Mouse (Mus musculus) liver, embryonic 12.5 days (tissue): ENCODE results near the gene Scel. TPM values are rescaled to one million over a fixed set of nuclear protein-coding genes. Genes with fewer than 3 reads are reported as not detected.

Experiments
- ATAC-seq: fragments of 200-750 bp; cut with Nextera tagmentation; 2 replicates; pipeline ENCODE4 v1.8.0; 2017; ENCODE audit warnings: moderate number of reproducible peaks, mild to moderate bottlenecking, moderate library complexity
- H3K27ac ChIP-seq: fragments of 300-500 bp; sonication (generic); 2 replicates; pipeline ENCODE4 v1.5.1; 2016; ENCODE audit warnings: mild to moderate bottlenecking
- H3K27me3 ChIP-seq: fragments of 300-500 bp; sonication (generic); replicated peaks from 2 replicates; pipeline ENCODE4 v1.6.1; 2016; ENCODE audit warnings: mild to moderate bottlenecking, moderate library complexity
- H3K36me3 ChIP-seq: fragments of 300-500 bp; sonication (generic); 2 replicates; pipeline ENCODE4 v1.6.1; 2016; ENCODE audit warnings: mild to moderate bottlenecking, moderate library complexity
- H3K4me1 ChIP-seq: fragments of 300-500 bp; sonication (generic); 2 replicates; pipeline ENCODE4 v1.6.1; 2016
- H3K4me2 ChIP-seq: fragments of 300-500 bp; sonication (generic); 2 replicates; pipeline ENCODE4 v1.6.1; 2016; ENCODE audit warnings: mild to moderate bottlenecking, moderate library complexity
- H3K4me3 ChIP-seq: fragments of 300-500 bp; sonication (generic); 2 replicates; pipeline ENCODE4 v1.5.1; 2016; ENCODE audit warnings: mild to moderate bottlenecking, moderate library complexity
- H3K9ac ChIP-seq: fragments of 300-500 bp; sonication (generic); 2 replicates; pipeline ENCODE4 v1.6.1; 2016; ENCODE audit warnings: mild to moderate bottlenecking, moderate library complexity
- H3K9me3 ChIP-seq: fragments of 300-500 bp; sonication (generic); replicated peaks from 2 replicates; pipeline ENCODE4 v1.6.1; 2016; ENCODE audit warnings: mild to moderate bottlenecking, moderate library complexity
- WGBS: fragments of 180-500 bp; shearing (Covaris S2); methylation state at CpG from one replicate; pipeline ENCODE4 v1.1.7; 2016; ENCODE audit not compliant: insufficient replicate concordance; 5-methylcytosine and 5-hydroxymethylcytosine counted together
- polyA plus RNA-seq: library from polyadenylated mRNA; unstranded; fragments of >200 nt; fragmentation: Nextera tagmentation; extraction: Ambion mirVana; gene quantifications from 2 replicates; pipeline ENCODE4 v1.2.1, GENCODE M21; 2016

The Scel gene
- polyA plus RNA-seq, 1 experiment from 2014 or later: 0.17 TPM

DNA sequence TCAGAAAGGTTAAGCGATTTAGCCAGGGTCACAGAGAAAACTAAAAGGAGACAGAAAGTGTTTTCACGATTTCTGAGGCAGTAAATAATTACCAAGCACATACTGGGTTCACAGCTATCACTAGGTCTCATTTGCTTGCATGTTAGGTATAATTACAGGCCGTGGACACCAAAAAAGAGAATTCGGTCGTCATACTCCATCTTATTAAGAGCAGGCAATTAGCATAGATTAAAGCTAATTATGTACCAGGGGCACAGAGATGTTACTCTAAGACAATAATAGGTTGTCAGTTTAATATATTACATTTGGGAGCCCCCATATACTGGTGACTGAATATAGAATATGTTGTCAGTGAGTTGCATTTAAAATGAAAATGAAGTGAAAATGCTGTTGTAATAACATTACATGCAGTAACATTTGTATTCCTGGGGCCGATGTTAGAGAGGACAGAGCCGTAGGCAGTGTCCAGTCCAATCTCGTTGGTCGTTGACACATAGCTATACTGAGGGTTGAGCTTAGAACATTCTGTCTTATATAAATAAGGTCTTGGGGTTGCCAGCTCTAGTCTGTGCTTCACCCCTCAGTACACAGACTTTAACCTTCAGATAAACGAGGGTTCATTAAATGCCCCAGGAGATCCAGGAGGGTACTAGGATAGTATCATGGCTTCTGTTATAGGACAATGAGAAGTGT, 74.2 kb downstream of the Scel start:
- H3K4me2 ChIP-seq: no peak overlapping the region
- H3K4me3 ChIP-seq: no peak overlapping the region
- ATAC-seq: no peak
- WGBS: 66% methylated on average over 10 of the region's 10 CpGs
- no peak overlapping the region for H3K9ac ChIP-seq
- H3K9me3 ChIP-seq: no peaks in the 10 kb centered on the region
- no peaks in the 10 kb centered on the region for H3K27me3 ChIP-seq
- H3K36me3 ChIP-seq: no peaks in the 10 kb centered on the region
- H3K4me1 ChIP-seq: no peaks in the 10 kb centered on the region
- no peak overlapping the region for H3K27ac ChIP-seq

DNA sequence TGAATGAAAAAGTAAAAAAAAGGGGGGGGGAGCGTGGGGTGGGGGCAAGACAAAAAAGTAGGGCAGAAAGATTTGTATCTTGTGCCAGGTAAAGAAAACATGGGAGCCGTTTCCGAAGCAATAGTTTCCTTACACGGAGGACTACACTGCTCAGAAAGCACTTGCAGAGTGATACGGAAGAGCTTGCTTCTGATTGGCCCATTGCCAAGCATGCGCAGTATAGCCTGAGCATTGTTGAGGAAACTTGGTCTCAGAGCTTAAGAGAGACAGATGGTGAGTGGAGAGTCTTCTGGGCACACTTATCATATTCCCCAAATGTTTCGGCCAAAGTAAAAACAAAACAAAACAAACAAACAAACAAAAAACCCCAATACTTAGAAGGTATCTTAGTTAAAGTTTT, 76.7 kb downstream of the Scel start:
- Histone ChIP-seq H3K27ac (no peak overlapping the region), H3K4me3 (no peak overlapping the region), H3K27me3 (no peaks in the 10 kb centered on the region), H3K9ac (no peak overlapping the region), H3K4me2 (no peak overlapping the region), H3K36me3 (no peaks in the 10 kb centered on the region), H3K4me1 (no peaks in the 10 kb centered on the region), H3K9me3 (no peaks in the 10 kb centered on the region)
- 67% methylated on average over 7 of the region's 7 CpGs for WGBS
- no peak for ATAC-seq

DNA sequence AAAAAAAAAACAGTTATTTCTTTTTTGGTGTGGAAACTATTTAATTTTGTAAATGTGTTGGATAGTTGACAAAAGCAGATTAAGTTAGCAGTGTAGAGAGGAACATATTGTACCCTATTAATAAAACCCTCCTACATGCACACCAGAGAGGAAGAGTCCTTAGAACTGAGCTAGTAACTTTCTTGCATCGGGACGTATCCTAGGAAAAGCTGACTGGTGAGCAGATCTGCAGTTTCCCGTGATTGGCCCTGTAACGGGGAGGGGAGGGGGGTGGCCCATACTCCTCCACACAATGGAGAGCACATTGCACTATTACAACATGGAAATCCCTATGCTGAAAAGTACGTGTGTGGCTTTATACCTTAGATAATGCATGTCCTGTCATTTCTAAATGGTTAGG, 82.7 kb downstream of the Scel start:
- WGBS: 59% methylated on average over 5 of the region's 5 CpGs
- Histone ChIP-seq H3K36me3 (no peaks in the 10 kb centered on the region), H3K27ac (no peak overlapping the region), H3K4me1 (no peaks in the 10 kb centered on the region), H3K4me2 (no peak overlapping the region), H3K4me3 (no peak overlapping the region), H3K9me3 (no peaks in the 10 kb centered on the region), H3K27me3 (no peaks in the 10 kb centered on the region), H3K9ac (no peak overlapping the region)
- ATAC-seq: no peak

DNA sequence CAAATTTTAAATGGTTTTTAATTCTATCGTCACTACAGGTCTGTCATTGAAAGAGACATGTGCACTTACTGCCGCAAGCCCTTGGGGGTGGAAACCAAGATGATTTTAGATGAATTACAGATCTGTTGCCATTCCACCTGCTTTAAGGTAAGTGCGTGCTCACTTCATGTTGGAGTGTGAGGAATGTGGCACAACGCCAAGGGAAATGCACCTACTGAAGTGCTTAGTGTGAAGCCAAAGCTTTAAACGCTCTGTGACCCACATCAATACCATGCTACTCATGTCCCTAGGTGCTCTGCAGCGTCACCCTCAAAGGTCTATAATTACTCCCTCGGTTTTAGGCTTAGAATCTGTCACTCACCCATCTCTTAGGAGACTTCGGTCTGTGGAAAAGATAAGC, 94.9 kb downstream of the Scel start:
- H3K4me2 ChIP-seq: no peak overlapping the region
- no peak overlapping the region for H3K27ac ChIP-seq
- no peak overlapping the region for H3K4me3 ChIP-seq
- H3K36me3 ChIP-seq: no peaks in the 10 kb centered on the region
- H3K4me1 ChIP-seq: no peaks in the 10 kb centered on the region
- WGBS: 70% methylated on average over 8 of the region's 8 CpGs
- H3K9ac ChIP-seq: no peak overlapping the region
- no peaks in the 10 kb centered on the region for H3K9me3 ChIP-seq
- no peaks in the 10 kb centered on the region for H3K27me3 ChIP-seq
- no peak for ATAC-seq

DNA sequence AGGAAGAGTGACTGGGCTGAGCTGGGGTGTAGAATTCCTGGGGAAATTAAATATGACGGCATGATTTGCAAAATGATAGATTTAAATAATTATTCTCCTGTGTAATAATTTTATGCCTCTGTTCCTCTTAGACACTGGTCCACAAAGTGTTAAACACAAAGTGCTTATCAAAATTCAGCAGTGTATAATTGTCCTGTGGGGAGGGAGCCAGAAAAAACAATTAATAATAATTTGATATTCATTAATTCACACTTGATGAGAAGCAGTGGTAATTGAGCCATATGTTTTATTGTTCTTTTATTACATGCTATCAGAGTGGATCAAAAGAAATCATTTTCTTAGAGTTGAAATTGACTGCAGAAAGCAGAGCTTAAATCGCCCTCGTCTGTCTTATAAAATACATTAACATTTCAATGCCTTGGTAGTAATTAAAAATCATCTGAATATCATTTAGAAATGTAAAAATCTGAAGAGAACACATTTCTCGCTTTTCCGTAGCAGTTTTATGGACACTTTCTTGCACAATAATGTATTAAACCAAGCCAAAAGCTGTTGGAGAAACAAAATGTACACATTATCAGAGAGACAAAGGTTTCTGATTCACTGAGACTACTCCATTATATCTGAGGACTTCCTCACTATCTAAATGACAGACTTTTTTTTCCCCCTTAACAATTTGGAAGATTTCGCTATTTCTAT, 100.6 kb downstream of the Scel start:
- Histone ChIP-seq H3K9me3 (no peaks in the 10 kb centered on the region), H3K4me1 (no peaks in the 10 kb centered on the region), H3K27ac (no peak overlapping the region), H3K27me3 (no peaks in the 10 kb centered on the region), H3K9ac (no peak overlapping the region), H3K4me2 (no peak overlapping the region), H3K4me3 (no peak overlapping the region), H3K36me3 (no peaks in the 10 kb centered on the region)
- 69% methylated on average over 6 of the region's 6 CpGs for WGBS
- no peak for ATAC-seq

DNA sequence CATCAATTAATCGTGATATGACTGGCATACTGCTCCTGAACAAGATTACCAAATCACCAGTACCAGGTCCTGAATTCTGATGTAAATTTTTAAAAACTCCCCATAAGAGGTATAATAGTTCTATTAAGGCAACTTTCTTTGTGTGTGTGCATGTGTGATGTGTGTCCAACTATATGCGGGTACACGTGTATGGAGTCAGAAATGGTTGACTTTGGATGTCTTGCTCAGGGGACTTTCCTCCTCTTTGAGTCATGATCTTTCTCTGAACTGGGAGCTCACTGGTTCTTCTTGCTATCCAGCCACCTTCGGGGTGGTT, 101.1 kb downstream of the Scel start:
- Histone ChIP-seq H3K36me3 (no peaks in the 10 kb centered on the region), H3K4me2 (no peak overlapping the region), H3K9me3 (no peaks in the 10 kb centered on the region), H3K27ac (no peak overlapping the region), H3K4me1 (no peaks in the 10 kb centered on the region), H3K4me3 (no peak overlapping the region), H3K27me3 (no peaks in the 10 kb centered on the region), H3K9ac (no peak overlapping the region)
- 75% methylated on average over 4 of the region's 4 CpGs for WGBS
- ATAC-seq: no peak

DNA sequence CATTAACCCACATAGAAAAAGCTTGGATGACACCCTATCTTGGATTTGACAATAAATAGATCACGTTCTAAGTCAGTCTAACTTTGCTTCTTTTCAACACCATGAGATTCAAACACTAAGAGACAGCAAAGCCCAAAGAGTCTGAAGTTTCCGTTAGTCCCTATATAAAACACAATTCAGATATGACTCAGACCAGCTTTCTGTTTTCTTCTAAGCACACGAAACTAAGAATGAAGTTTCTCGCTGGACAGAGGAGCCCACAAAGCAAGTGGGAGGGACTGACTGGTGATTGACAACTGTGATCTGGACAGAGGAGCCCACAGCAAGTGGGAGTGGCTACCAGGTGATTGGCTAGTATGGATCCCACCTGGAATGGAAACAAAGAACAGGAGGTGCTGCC, 106.6 kb downstream of the Scel start:
- WGBS: 69% methylated on average over 4 of the region's 4 CpGs

DNA sequence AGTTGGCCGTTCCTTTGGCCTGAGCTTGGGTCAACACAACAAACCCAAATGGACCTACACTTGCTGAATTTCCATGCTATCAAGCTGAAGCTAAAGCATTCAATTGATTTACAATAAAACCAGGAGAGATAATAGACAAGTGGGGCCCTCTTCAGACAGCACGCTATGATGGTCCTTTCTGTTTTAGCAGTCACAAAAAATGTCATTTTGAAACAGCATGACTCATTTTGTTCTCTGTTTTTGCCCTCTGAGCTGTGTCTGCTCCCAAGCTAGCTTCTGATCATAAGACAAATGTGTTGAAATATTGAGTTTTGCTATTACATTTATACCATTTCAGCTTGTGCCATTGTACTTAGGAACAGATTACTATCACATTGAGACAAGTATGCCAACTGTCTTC, 108.1 kb downstream of the Scel start:
- no peak overlapping the region for H3K9ac ChIP-seq
- 72% methylated on average over 2 of the region's 2 CpGs for WGBS
- H3K36me3 ChIP-seq: no peaks in the 10 kb centered on the region
- no peaks in the 10 kb centered on the region for H3K4me1 ChIP-seq
- no peaks in the 10 kb centered on the region for H3K27me3 ChIP-seq
- no peak for ATAC-seq
- H3K4me2 ChIP-seq: no peak overlapping the region
- no peak overlapping the region for H3K27ac ChIP-seq
- no peak overlapping the region for H3K4me3 ChIP-seq
- H3K9me3 ChIP-seq: no peaks in the 10 kb centered on the region

More for the DNA sequence above, 106.6 kb downstream of the Scel start:
- H3K4me2 ChIP-seq: no peak overlapping the region
- ATAC-seq: no peak
- H3K27me3 ChIP-seq: no peaks in the 10 kb centered on the region
- H3K4me3 ChIP-seq: no peak overlapping the region
- H3K36me3 ChIP-seq: no peaks in the 10 kb centered on the region
- no peak overlapping the region for H3K9ac ChIP-seq
- no peak overlapping the region for H3K27ac ChIP-seq
- no peaks in the 10 kb centered on the region for H3K9me3 ChIP-seq
- H3K4me1 ChIP-seq: no peaks in the 10 kb centered on the region

DNA sequence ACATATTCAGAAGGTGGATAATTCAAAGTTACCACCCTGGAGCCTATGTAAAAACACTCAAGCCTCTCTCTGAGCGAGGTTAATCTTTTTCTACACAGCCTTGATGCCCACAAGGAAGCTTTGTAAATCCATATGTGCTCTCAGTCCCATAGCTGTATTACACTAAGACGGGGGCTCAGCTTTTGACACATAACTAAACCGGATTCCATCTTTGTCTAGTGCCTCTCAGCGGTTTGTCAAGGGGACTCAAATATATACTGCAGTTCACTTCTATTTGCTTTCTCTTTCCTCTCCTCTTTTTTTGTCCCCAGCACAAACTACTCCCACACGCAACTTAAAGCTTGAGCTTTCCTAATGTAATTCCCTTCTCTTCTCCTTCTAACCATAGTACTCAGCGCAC, 113.0 kb downstream of the Scel start:
- no peaks in the 10 kb centered on the region for H3K36me3 ChIP-seq

DNA sequence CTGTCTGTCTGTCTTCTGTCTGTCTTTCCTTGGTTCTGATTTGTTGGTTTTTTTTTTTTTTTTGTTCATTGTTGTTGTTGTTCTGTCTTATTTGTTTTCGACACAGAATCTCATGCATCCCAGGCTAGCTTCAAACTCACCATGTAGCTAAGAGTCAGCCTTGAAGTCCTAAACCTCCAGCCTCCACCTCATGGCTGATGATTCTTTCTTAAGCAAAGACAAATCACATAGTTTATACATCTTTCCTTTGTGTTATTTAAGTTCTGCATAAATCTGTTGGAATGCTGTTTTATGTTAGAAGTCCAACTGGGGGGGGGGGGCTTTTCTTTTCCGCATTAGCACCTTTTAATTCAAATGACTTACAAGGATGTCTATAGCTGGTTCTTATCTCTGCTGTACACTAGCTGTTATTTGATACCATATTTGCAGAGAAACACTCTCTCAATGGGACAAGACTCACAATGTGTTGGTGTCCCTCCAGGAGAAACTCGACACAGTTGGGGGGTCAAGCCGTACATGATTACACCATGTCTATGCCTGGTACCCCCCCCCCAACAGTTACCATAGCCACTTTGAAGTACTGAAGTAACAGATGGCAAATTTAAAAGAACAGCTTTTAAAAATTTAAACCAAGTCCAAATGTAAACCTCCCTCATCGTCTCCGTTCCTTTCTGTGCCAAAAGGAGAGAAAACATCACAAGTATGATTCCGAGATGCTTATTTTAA, 116.7 kb downstream of the Scel start:
- Histone ChIP-seq H3K27me3 (no peaks in the 10 kb centered on the region), H3K9me3 (peaks cover 3% of the 10 kb centered on the region; the same call in 1 of the 2 replicates), H3K4me2 (no peak overlapping the region), H3K4me3 (no peak overlapping the region), H3K9ac (no peak overlapping the region), H3K27ac (no peak overlapping the region), H3K4me1 (no peaks in the 10 kb centered on the region), H3K36me3 (no peaks in the 10 kb centered on the region)
- 74% methylated on average over 7 of the region's 7 CpGs for WGBS
- ATAC-seq: no peak

More for the DNA sequence above, 113.0 kb downstream of the Scel start:
- no peak overlapping the region for H3K27ac ChIP-seq
- 69% methylated on average over 6 of the region's 6 CpGs for WGBS
- H3K9me3 ChIP-seq: no peaks in the 10 kb centered on the region
- H3K27me3 ChIP-seq: no peaks in the 10 kb centered on the region
- H3K9ac ChIP-seq: no peak overlapping the region
- no peak for ATAC-seq
- H3K4me1 ChIP-seq: no peaks in the 10 kb centered on the region
- no peak overlapping the region for H3K4me3 ChIP-seq
- no peak overlapping the region for H3K4me2 ChIP-seq

DNA sequence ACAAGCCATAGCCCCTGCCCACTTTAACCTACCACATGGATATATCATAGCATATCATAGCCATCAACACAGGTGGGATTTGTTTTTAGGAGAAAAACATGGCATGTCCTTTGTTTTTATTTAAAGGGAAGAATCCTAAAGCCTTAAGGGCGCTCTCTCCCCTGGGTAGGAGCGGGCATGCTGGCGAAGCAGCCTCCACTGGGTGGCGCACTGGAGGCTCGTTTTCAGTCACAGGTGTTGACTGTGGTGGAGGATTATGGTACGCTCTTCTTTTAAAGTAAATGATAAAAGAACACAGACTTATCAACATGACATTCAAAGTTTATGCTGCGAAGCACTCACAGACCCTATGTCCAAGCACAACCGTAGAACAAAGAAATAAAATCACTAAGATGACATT, 117.4 kb downstream of the Scel start:
- H3K4me2 ChIP-seq: no peak overlapping the region
- H3K27ac ChIP-seq: no peak overlapping the region
- no peaks in the 10 kb centered on the region for H3K27me3 ChIP-seq
- H3K4me3 ChIP-seq: no peak overlapping the region
- WGBS: 75% methylated on average over 8 of the region's 8 CpGs
- ATAC-seq: no peak
- no peaks in the 10 kb centered on the region for H3K36me3 ChIP-seq
- peaks cover 6% of the 10 kb centered on the region; the same call in 1 of the 2 replicates for H3K9me3 ChIP-seq
- no peak overlapping the region for H3K9ac ChIP-seq
- H3K4me1 ChIP-seq: no peaks in the 10 kb centered on the region

DNA sequence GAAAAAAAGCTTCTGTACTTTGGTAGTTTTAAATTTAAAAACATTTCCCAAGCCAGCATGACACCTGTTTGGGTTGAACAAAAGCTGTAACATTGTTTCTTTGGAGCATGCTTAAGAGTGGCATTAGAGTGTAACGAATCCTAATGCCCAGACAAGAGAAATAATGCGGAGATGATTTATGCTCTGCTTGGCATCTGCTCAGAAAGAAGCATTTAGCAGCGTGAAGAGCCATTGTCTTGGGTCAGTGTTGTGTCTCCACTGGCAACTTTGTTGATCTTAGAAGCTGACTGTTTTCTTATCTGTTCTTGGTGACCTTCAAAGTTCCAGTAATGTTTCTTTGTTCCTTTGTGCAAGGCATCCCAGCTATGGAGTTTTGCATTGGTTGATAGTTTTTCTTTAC, 130.8 kb downstream of the Scel start:
- no peaks in the 10 kb centered on the region for H3K4me1 ChIP-seq
- H3K27ac ChIP-seq: no peak overlapping the region
- no peak for ATAC-seq
- H3K4me2 ChIP-seq: no peak overlapping the region
- H3K9ac ChIP-seq: no peak overlapping the region
- peaks cover 6% of the 10 kb centered on the region for H3K27me3 ChIP-seq
- WGBS: 63% methylated on average over 3 of the region's 3 CpGs
- H3K4me3 ChIP-seq: no peak overlapping the region
- H3K36me3 ChIP-seq: no peaks in the 10 kb centered on the region
- no peaks in the 10 kb centered on the region for H3K9me3 ChIP-seq
